Mouse (Mus musculus) liver, postnatal 0 days (tissue): Measurements from ENCODE around the gene Hes6. TPM values are rescaled to one million over a fixed set of nuclear protein-coding genes. Genes with fewer than 3 reads are reported as not detected.

Experiments
- ATAC-seq: fragments of 200-750 bp; cut with Nextera tagmentation; 2 replicates; pipeline ENCODE4 v1.8.0; 2017; ENCODE audit warnings: mild to moderate bottlenecking, moderate library complexity
- DNase-seq: peaks from one replicate; pipeline ENCODE4 v3.0.0-alpha.2; 2016
- H3K27ac ChIP-seq: fragments of 300-500 bp; sonication (generic); 2 replicates; pipeline ENCODE4 v1.5.1; 2014; ENCODE audit warnings: antibody characterized with exemption, moderate library complexity, mild to moderate bottlenecking, low read depth
- H3K27me3 ChIP-seq: fragments of 300-500 bp; sonication (generic); 2 replicates; pipeline ENCODE4 v1.6.1; 2014; ENCODE audit warnings: low read length, control low read depth, mixed read lengths; ENCODE audit not compliant: insufficient read depth
- H3K36me3 ChIP-seq: fragments of 300-500 bp; sonication (generic); replicated peaks from 2 replicates; pipeline ENCODE4 v1.6.1; 2014; ENCODE audit warnings: mild to moderate bottlenecking, control low read depth, low read length, moderate library complexity, mixed read lengths; ENCODE audit not compliant: insufficient read depth
- H3K4me1 ChIP-seq: fragments of 300-500 bp; sonication (generic); 2 replicates; pipeline ENCODE4 v1.6.1; 2014; ENCODE audit warnings: antibody characterized with exemption, mild to moderate bottlenecking, control low read depth; ENCODE audit not compliant: insufficient read depth
- H3K4me2 ChIP-seq: fragments of 300-500 bp; sonication (generic); 2 replicates; pipeline ENCODE4 v1.6.1; 2014; ENCODE audit warnings: low read depth, mild to moderate bottlenecking, low read length, moderate library complexity, mixed read lengths
- H3K4me3 ChIP-seq: fragments of 300-500 bp; sonication (generic); 2 replicates; pipeline ENCODE4 v1.5.1; 2014; ENCODE audit warnings: low read depth, low read length
- H3K9ac ChIP-seq: fragments of 300-500 bp; sonication (generic); replicated peaks from 2 replicates; pipeline ENCODE4 v1.6.1; 2014; ENCODE audit warnings: mild to moderate bottlenecking, moderate library complexity
- H3K9me3 ChIP-seq: fragments of 300-500 bp; sonication (generic); 2 replicates; pipeline ENCODE4 v1.6.1; 2016; ENCODE audit warnings: mild to moderate bottlenecking, control low read depth, low read length, mixed read lengths
- CTCF ChIP-seq: sonication (generic); IDR thresholded peaks from 2 replicates; pipeline ENCODE4 v1.5.1; 2016; ENCODE audit warnings: antibody characterized with exemption, low read depth
- EP300 ChIP-seq: IDR thresholded peaks from 2 replicates; pipeline ENCODE4 v1.6.1; 2016; ENCODE audit warnings: antibody characterized with exemption, low read depth, mild to moderate bottlenecking
- WGBS: fragments of 180-500 bp; shearing (Covaris S2); extraction: QIAGEN DNeasy Blood & Tissue Kit; methylation state at CpG from one replicate; pipeline ENCODE4 v1.1.7; 2014; ENCODE audit not compliant: insufficient replicate concordance; 5-methylcytosine and 5-hydroxymethylcytosine counted together
- polyA plus RNA-seq: library from polyadenylated mRNA; unstranded; fragments of >200 nt; fragmentation: Nextera tagmentation; extraction: Ambion mirVana; gene quantifications from 2 replicates; pipeline ENCODE4 v1.2.1, GENCODE M21; 2015

Gene Hes6
- polyA plus RNA-seq, 1 experiment from 2014 or later, result 35.0 TPM

- no peak overlapping the region for H3K9ac ChIP-seq
Observed at GRCm38 (mm10) chr1:91446060-91446459, 32.2 kb upstream of the Hes6 start.

GRCm38 (mm10) chr1:91444841-91445830 is 31.3 kb upstream of the Hes6 start:
- 0 out of 2 replicates have a peak overlapping the region, but pooled peaks have one; percentile 21 for H3K9ac ChIP-seq
- peaks cover 54% of the 10 kb centered on the region for H3K36me3 ChIP-seq
- no peak for DNase-seq
- H3K27me3 ChIP-seq, result no peaks in the 10 kb centered on the region
- H3K4me1 ChIP-seq, result peaks cover 47% of the 10 kb centered on the region
- H3K4me2 ChIP-seq, result no peak overlapping the region
- no peak for TF ChIP-seq EP300
- no peak for TF ChIP-seq CTCF
- no peak overlapping the region for H3K4me3 ChIP-seq
- peak overlapping the region; percentile 90 for H3K27ac ChIP-seq
- WGBS, result 85% methylated on average over 17 of the region's 17 CpGs
- ATAC-seq, result no peak
- no peaks in the 10 kb centered on the region; the same call in 1 of the 2 replicates for H3K9me3 ChIP-seq

More at GRCm38 (mm10) chr1:91446060-91446459, 32.2 kb upstream of the Hes6 start:
- no peak overlapping the region for H3K4me2 ChIP-seq
- H3K4me3 ChIP-seq, result no peak overlapping the region
- H3K9me3 ChIP-seq, result no peaks in the 10 kb centered on the region; the same call in 1 of the 2 replicates
- peaks cover 53% of the 10 kb centered on the region for H3K36me3 ChIP-seq
- DNase-seq, result peak; percentile 80
- peaks cover 40% of the 10 kb centered on the region for H3K4me1 ChIP-seq
- ATAC-seq, result peak; percentile 95
- peak overlapping the region; percentile 90 for H3K27ac ChIP-seq
- H3K27me3 ChIP-seq, result no peaks in the 10 kb centered on the region
- WGBS, result 56% methylated on average over 8 of the region's 8 CpGs
- TF ChIP-seq EP300 (peak; percentile 75), CTCF (no peak)

- Histone ChIP-seq H3K9ac (peak overlapping the region; percentile 48; the same call in 1 of the 2 replicates), H3K36me3 (peaks cover 48% of the 10 kb centered on the region), H3K4me3 (no peak overlapping the region), H3K4me1 (peaks cover 53% of the 10 kb centered on the region), H3K27me3 (no peaks in the 10 kb centered on the region), H3K4me2 (peak overlapping the region; percentile 48; the same call in 1 of the 2 replicates), H3K9me3 (no peaks in the 10 kb centered on the region; the same call in 1 of the 2 replicates), H3K27ac (peak overlapping the region; percentile 69)
- ATAC-seq, result no peak
- no peak for DNase-seq
- TF ChIP-seq EP300 (no peak), CTCF (no peak)
- 75% methylated on average over 6 of the region's 7 CpGs for WGBS
Observed at GRCm38 (mm10) chr1:91442350-91442990, 28.6 kb upstream of the Hes6 start.

- peak overlapping the region; percentile 30; the same call in 1 of the 2 replicates for H3K27ac ChIP-seq
- no peak overlapping the region for H3K9ac ChIP-seq
- no peaks in the 10 kb centered on the region for H3K9me3 ChIP-seq
- H3K4me2 ChIP-seq, result no peak overlapping the region
- H3K27me3 ChIP-seq, result no peaks in the 10 kb centered on the region
- TF ChIP-seq CTCF (no peak), EP300 (no peak)
- no peak overlapping the region for H3K4me3 ChIP-seq
- peaks cover 59% of the 10 kb centered on the region for H3K4me1 ChIP-seq
- peaks cover 42% of the 10 kb centered on the region for H3K36me3 ChIP-seq
- DNase-seq (no peak), ATAC-seq (no peak)
- WGBS, result 77% methylated on average over 3 of the region's 3 CpGs
Observed at GRCm38 (mm10) chr1:91441855-91442254, 28.0 kb upstream of the Hes6 start.

- ATAC-seq, result peak; percentile 58
- peaks cover 55% of the 10 kb centered on the region for H3K4me1 ChIP-seq
- DNase-seq, result no peak
- H3K4me2 ChIP-seq, result no peak overlapping the region
- no peak overlapping the region for H3K9ac ChIP-seq
- no peaks in the 10 kb centered on the region for H3K9me3 ChIP-seq
- no peak overlapping the region for H3K4me3 ChIP-seq
- peaks cover 40% of the 10 kb centered on the region for H3K36me3 ChIP-seq
- TF ChIP-seq EP300 (no peak), CTCF (0 out of 2 replicates have a peak, but pooled peaks have one; percentile 12)
- WGBS, result 73% methylated on average over 8 of the region's 8 CpGs
- H3K27ac ChIP-seq, result peak overlapping the region; percentile 72
- no peaks in the 10 kb centered on the region for H3K27me3 ChIP-seq
Observed at GRCm38 (mm10) chr1:91439776-91440175, 25.9 kb upstream of the Hes6 start.

- Histone ChIP-seq H3K4me2 (no peak overlapping the region), H3K27me3 (no peaks in the 10 kb centered on the region), H3K9me3 (no peaks in the 10 kb centered on the region), H3K4me3 (no peak overlapping the region), H3K9ac (no peak overlapping the region), H3K36me3 (peaks cover 37% of the 10 kb centered on the region), H3K27ac (peak overlapping the region; percentile 95), H3K4me1 (peaks cover 39% of the 10 kb centered on the region)
- WGBS, result 56% methylated on average over 7 of the region's 7 CpGs
- no peak for TF ChIP-seq CTCF
- TF ChIP-seq EP300, result peak; percentile 67; the same call in 1 of the 2 replicates
- DNase-seq (peak; percentile 51), ATAC-seq (peak; percentile 77)
Observed at GRCm38 (mm10) chr1:91437573-91437972, 23.7 kb upstream of the Hes6 start.
